Mouse (Mus musculus): ENCODE data around the gene Aldob.

Gene Aldob

GRCm38 (mm10) chr4:49549383-49549782, at the start of gene Aldob:
Gene Aldob (minus strand): TSS chr4:49549546.
- peak; percentile 83 for DNase-seq

- DNase-seq, result peak; percentile 69
Observed at GRCm38 (mm10) chr4:49597183-49598100, 48.1 kb upstream of the Aldob start, which contains the start of gene Tmem246. Gene Tmem246 (minus strand): TSS chr4:49597876.

GRCm38 (mm10) chr4:49596846-49597182, 47.5 kb upstream of the Aldob start:
- DNase-seq, result no peak

- no peak for DNase-seq
Observed at GRCm38 (mm10) chr4:49590152-49590551, 40.8 kb upstream of the Aldob start.

- DNase-seq, result no peak
Observed at GRCm38 (mm10) chr4:49586811-49587210, 37.5 kb upstream of the Aldob start.

GRCm38 (mm10) chr4:49585524-49586101, 36.3 kb upstream of the Aldob start:
- DNase-seq, result no peak

- DNase-seq, result no peak
Observed at GRCm38 (mm10) chr4:49583965-49584831, 34.9 kb upstream of the Aldob start.

- DNase-seq, result no peak
Observed at GRCm38 (mm10) chr4:49581256-49581655, 31.9 kb upstream of the Aldob start.

- DNase-seq, result no peak
Observed at GRCm38 (mm10) chr4:49572194-49572593, 22.8 kb upstream of the Aldob start.

GRCm38 (mm10) chr4:49567613-49568012, 18.3 kb upstream of the Aldob start:
- peak; percentile 71 for DNase-seq

GRCm38 (mm10) chr4:49559915-49560772, 10.8 kb upstream of the Aldob start:
- DNase-seq, result peak; percentile 98

- DNase-seq, result no peak
Observed at GRCm38 (mm10) chr4:49558181-49558580, 8.8 kb upstream of the Aldob start.

GRCm38 (mm10) chr4:49557375-49557774, 8.0 kb upstream of the Aldob start:
- DNase-seq, result no peak

- peak; percentile 87 for DNase-seq
Observed at GRCm38 (mm10) chr4:49553380-49553779, 4.0 kb upstream of the Aldob start.

- no peak for DNase-seq
Observed at GRCm38 (mm10) chr4:49547544-49548219, 1.7 kb downstream of the Aldob start.

- DNase-seq, result peak; percentile 78
Observed at GRCm38 (mm10) chr4:49546873-49547543, 2.3 kb downstream of the Aldob start.

- no peak for DNase-seq
Observed at GRCm38 (mm10) chr4:49546026-49546425, 3.3 kb downstream of the Aldob start.

GRCm38 (mm10) chr4:49540966-49541365, 8.4 kb downstream of the Aldob start:
- no peak for DNase-seq

GRCm38 (mm10) chr4:49539665-49540064, 9.7 kb downstream of the Aldob start:
- DNase-seq, result no peak

GRCm38 (mm10) chr4:49536671-49537070, 12.7 kb downstream of the Aldob start:
- DNase-seq, result no peak

GRCm38 (mm10) chr4:49535675-49536294, 13.6 kb downstream of the Aldob start:
- DNase-seq, result no peak
